Mouse (Mus musculus) embryonic fibroblast, embryonic 13.5 days (primary cell): Measurements from ENCODE around the gene Lrrc26.

Experiments used
- CTCF ChIP-seq: IDR thresholded peaks from 2 replicates; pipeline ENCODE4 v1.5.1; 2011; ENCODE audit warnings: mild to moderate bottlenecking, control low read depth, low read length, moderate library complexity, borderline replicate concordance; ENCODE audit not compliant: insufficient read depth
- POLR2A ChIP-seq: IDR thresholded peaks from 2 replicates; pipeline ENCODE4 v1.6.1; 2011; ENCODE audit warnings: low read depth, mild to moderate bottlenecking, control low read depth, low read length, moderate library complexity

- TF ChIP-seq POLR2A = no peak
- TF ChIP-seq CTCF = peak; percentile 29; the same call in 1 of the 2 replicates
Observed at GRCm38 (mm10) chr2:25252331-25252730, 37.4 kb upstream of the Lrrc26 start.
